Mouse (Mus musculus): Measurements from ENCODE around the gene Vmn1r23. TPM values are rescaled to one million over a fixed set of nuclear protein-coding genes. Genes with fewer than 3 reads are reported as not detected.
"Not testable (repeated sequence)": the region's sequence is repeated elsewhere in the genome, so short reads cannot be mapped to it uniquely, and the experiment has no call there.

Vmn1r23 gene
- total RNA-seq (2021) = not detected in 2 replicates
- long read RNA-seq, experiment 1 = 0 reads
- long read RNA-seq, experiment 2 = 0 reads

GRCm38 (mm10) chr6:57926738-57927137, at the start of gene Vmn1r23:
Gene Vmn1r23, minus strand, starts transcription at chr6:57926838.
- no peak for DNase-seq

- not testable (repeated sequence) for DNase-seq
Observed at GRCm38 (mm10) chr6:57961403-57961802, 34.8 kb upstream of the Vmn1r23 start, which contains the start of gene Vmn1r24. Gene Vmn1r24, minus strand, starts transcription at chr6:57961503.

DNA sequence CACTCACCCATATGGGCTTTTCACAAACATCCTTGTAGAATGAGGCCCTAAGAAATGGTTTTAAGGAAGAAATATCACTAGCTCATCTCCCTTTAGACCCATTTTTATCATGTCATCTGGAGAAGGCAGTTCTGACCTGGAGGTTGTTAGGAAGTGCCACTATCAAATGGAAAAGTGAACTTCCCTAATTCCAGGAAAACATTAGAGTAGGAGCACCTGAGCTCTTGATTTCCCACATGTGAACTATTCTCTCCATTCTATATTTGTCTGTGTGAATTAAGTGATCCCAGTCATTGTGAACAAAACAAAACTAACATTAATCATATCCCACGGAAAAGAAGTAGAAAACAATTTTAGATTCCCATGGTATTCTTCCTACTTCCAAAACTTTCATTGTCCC, 18.7 kb downstream of the Vmn1r23 start, which contains the start of gene Vmn1r22:
Vmn1r22 (minus strand) TSS at position 101 of the 400 bp plus-strand sequence.
- DNase-seq = no peak

Other genes with a start within 250 kb of the Vmn1r23 start
- 22.5 and 23.7 TPM in 2 replicates for gene Pyurf, start 234.8 kb downstream of the Vmn1r23 start, total RNA-seq (2021)
- gene Lancl2, start 224.3 kb downstream of the Vmn1r23 start, total RNA-seq (2021) = 20.7 and 21.0 TPM in 2 replicates
- gene Vopp1, start 101.7 kb downstream of the Vmn1r23 start, total RNA-seq (2021) = 17.9 and 20.4 TPM in 2 replicates
- not detected in 2 replicates for gene Vmn1r21, start 76.5 kb downstream of the Vmn1r23 start, total RNA-seq (2021)
- not detected in 2 replicates for gene Vmn1r22, start 18.8 kb downstream of the Vmn1r23 start, total RNA-seq (2021)
- gene Vmn1r24, start 34.7 kb upstream of the Vmn1r23 start, total RNA-seq (2021) = not detected in 2 replicates
- not detected in 2 replicates for gene Vmn1r25, start 54.0 kb upstream of the Vmn1r23 start, total RNA-seq (2021)
- not detected in 2 replicates for gene Vmn1r26, start 88.3 kb upstream of the Vmn1r23 start, total RNA-seq (2021)

All from adrenal gland, postnatal 14 days (tissue).